Mouse (Mus musculus) splenic B cell, adult 2 months (primary cell): ENCODE results near the gene Csrp1.

Experiments used
- DNase-seq: peaks from one replicate; pipeline ENCODE4 v3.0.0-alpha.2; 2011; ENCODE audit warnings: low read depth, low spot score
- H3K27me3 ChIP-seq: 2 replicates; pipeline ENCODE4 v1.6.1; 2012; ENCODE audit warnings: mild to moderate bottlenecking, low read length, moderate library complexity, mixed read lengths; ENCODE audit not compliant: control insufficient read depth, poor library complexity, insufficient read depth, severe bottlenecking
- H3K36me3 ChIP-seq: 2 replicates; pipeline ENCODE4 v1.6.1; 2012; ENCODE audit warnings: mild to moderate bottlenecking, low read length, moderate library complexity, mixed read lengths; ENCODE audit not compliant: control insufficient read depth, poor library complexity, insufficient read depth, severe bottlenecking

Csrp1 gene

DNA sequence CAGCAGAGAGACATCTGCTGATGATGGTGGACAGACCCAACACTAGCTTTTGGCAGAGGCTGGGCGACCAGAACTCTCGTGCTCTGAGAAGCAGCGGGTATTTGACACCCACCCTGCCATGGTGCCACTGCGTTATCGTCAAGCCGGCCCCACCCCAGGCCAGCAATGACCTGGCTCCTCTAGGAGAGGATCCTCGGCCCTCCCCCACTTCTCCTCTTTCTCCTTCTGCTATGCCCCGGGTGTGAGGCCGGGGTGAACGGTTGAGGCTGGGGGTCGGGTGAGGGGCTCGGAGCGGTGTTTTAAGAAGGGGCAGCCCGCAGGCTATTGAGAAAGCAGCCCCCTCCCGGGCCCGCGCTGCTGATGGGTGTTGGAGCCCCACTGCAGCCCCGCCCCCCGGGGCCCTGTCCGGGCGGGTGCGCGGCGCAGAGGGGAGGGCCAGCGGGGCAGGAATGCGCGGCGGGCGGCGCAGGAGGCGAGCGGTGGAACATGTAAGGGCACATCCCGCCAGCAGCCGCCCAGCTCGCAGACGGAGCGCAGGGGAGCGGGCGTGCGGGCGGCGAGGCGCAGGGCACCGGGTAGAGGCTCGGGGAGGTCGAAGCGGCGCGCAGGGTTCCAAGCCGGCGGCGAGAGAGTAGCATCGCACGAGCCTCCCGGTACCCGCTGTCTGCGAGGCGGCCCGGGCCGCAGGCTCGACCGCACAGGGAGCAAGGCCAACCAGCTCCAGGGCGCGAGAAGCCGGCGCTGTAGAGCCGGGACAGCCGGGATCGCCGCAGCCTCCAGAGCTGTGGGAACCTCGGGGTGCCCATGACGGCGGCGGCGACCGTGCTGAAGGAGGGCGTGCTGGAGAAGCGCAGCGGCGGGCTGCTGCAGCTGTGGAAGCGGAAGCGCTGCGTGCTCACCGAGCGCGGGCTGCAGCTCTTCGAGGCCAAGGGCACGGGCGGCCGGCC is 46.1 kb downstream of the Csrp1 start, which contains the start of gene Phlda3:
Gene Phlda3 (plus strand): TSS at position 475 of the 947 bp plus-strand sequence.
- peak; percentile 39 for DNase-seq
- Histone ChIP-seq H3K27me3 (no peaks in the 10 kb centered on the region), H3K36me3 (no peaks in the 10 kb centered on the region)

DNA sequence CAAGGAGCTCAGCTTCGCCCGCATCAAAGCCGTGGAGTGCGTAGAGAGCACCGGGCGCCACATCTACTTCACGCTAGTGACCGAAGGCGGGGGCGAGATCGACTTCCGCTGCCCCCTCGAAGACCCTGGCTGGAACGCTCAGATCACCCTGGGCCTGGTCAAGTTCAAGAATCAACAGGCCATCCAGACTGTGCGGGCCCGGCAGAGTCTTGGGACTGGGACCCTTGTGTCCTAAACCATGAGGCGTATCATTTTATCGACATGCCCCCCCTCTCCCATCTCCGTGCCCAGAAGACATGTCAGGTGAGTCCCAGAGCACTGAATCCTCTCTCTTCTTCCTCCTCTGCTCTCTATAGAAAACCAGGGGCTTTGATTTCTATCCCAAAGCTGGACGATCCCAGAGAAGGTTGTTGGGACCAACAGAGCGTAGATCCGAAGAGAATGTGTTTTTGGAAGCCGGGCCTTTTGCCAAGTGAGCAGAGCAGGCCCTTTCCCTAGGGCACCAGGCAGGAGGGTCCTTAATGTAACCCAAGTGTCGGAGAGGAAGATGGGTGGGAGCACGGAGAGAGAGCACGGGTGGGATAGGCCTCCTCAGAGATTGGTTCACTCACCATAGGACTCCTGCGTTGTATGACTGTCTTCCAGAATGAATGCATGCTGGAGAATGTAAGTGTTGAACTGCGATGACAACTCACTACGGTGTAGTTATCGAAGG is 46.9 kb downstream of the Csrp1 start:
- no peaks in the 10 kb centered on the region for H3K27me3 ChIP-seq
- H3K36me3 ChIP-seq: no peaks in the 10 kb centered on the region
- no peak for DNase-seq

DNA sequence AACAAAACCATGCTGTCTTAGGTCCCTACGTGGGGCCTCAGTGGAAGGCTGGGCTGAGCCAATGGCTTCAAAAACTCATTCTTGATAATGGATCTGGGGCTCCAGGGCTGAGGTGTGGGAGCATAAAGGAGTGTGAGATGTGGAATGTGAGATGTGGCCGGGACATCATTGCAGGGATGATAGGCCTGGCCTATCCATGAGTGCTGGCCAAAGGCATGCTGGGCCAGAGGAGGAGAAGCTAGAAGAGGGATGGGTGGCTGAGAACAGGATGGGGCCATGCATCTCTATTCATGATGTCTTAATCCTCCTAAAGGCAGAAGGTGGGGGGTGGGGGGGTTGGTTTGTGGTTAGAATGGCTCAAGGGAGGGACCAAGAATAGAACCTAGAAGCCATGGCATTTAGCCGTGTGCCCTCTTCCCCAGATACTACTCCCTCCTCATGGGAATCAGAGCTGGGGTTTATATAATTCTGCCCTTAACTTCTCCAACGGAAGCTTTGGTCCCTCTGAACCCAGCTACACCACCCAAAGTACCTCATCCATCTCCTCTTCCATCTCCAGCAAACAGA is 47.5 kb downstream of the Csrp1 start:
- H3K27me3 ChIP-seq: no peaks in the 10 kb centered on the region
- no peak for DNase-seq
- no peaks in the 10 kb centered on the region for H3K36me3 ChIP-seq

DNA sequence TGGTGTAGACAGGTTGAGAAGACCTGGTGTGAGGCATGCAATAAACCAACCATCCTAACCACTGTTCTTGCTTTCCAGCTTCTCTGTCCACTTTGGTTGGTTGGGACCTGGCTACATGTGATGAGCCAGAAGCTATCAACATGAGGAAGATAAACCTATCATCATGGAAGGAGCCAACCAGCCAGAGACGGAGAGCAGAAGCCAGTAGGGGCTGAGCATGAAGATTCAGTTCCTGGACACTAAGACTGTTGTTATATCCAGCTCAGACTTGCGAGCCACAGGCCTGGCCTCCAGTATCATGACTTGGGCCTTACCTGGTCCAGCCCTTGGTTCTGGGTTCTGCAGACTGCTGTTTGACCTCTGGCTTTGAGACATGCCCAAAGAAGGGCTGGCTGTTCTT is 48.5 kb downstream of the Csrp1 start:
- no peaks in the 10 kb centered on the region for H3K36me3 ChIP-seq

DNA sequence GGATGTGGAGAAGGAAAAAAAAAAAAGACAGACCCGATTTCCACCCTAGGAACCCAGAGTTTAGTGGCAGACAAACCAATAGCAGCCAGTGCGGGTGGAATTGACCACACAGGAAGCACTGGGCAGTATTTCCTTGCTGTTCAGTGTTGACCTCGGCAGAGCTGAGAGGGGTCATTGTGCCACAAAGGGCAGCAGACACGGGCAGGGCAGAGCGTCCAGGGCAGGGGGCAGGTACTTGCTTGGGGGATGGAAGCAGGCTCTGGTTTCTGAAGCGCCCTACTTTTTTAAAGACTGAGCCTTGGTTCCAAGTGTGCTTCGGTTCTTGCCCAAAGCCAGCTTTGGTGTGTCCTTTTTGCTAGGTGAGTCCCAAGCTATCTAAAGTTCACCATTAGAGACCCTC is 50.4 kb downstream of the Csrp1 start:
- no peak for DNase-seq
- Histone ChIP-seq H3K27me3 (no peaks in the 10 kb centered on the region; the same call in 1 of the 2 replicates), H3K36me3 (no peaks in the 10 kb centered on the region)

More for the DNA sequence above, 48.5 kb downstream of the Csrp1 start:
- no peaks in the 10 kb centered on the region for H3K27me3 ChIP-seq
- DNase-seq: no peak

DNA sequence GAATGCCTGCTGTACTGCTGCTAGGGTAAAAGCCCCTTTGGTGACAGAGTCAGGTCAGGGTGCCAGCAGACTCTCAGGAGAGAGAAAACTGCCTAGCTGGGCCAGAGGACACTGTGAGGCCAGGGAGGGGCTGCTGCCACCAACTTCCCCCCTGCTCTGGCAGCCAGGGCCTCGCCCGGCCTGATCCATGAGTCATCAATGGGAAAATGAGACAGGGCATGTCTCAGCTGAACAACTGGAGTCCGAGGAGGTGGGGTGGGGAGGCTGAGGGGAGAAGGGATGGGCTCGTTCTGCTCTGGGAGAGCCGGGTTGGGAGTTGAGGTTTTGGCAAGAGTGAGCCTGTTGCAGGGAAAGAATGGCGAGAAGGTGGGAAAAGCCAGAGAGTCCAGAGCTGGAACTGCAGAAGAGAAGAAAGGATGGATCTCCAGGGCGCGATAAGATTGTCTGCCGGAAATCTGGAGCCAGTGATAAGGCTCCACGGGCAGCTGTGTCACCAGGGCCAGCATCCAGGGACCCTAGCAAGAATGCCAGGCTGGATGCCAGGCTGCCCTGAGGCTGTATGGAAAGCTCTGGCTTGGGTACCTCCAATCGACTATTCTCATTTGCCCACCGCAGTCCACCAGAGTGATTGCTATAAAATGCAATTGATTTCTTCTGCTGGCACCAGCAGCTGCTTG is 51.2 kb downstream of the Csrp1 start:
- H3K36me3 ChIP-seq: no peaks in the 10 kb centered on the region
- DNase-seq: no peak

DNA sequence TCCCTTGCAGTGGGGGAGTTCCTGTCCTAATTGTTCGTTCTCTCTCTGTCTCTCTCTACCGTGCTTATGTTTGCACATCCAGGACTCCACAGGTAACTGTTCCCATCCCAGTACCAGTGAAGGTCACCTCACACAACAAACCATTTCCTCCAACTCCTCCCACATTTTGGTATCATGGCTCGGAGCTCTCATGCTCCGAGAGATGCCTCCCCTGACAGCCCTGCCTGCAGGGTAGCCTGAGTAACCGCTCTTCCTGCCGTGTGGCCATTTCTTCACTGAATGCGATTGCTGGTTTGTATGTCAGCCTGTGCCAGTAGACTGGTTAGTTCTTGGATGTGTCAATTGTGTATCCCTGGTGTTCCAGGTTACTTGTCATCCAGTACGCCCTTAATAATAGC is 51.7 kb downstream of the Csrp1 start:
- DNase-seq: no peak
- no peaks in the 10 kb centered on the region for H3K36me3 ChIP-seq
- H3K27me3 ChIP-seq: no peaks in the 10 kb centered on the region; the same call in 1 of the 2 replicates

More for the DNA sequence above, 51.2 kb downstream of the Csrp1 start:
- no peaks in the 10 kb centered on the region; the same call in 1 of the 2 replicates for H3K27me3 ChIP-seq

DNA sequence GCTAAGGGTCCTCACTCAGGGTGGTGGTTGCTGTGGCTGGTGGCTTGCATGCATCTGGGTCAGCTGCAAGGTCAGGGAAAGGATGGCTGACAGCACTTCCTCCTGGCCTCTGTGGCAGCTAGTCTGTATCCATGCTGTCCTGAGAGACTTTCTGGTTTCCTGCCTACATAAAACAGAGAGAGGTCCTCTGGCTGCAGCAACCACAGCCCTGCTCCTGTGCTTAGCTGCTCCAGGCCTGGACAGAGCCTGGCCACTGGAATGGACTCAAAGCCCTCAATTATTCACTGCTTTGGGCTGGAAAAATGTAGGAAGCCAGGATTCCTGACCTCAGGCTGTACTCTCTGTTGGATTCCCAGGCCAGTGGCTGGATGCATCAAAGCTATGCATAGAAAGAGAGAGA is 56.7 kb downstream of the Csrp1 start:
- no peak for DNase-seq
- Histone ChIP-seq H3K27me3 (no peaks in the 10 kb centered on the region; the same call in 1 of the 2 replicates), H3K36me3 (no peaks in the 10 kb centered on the region)

DNA sequence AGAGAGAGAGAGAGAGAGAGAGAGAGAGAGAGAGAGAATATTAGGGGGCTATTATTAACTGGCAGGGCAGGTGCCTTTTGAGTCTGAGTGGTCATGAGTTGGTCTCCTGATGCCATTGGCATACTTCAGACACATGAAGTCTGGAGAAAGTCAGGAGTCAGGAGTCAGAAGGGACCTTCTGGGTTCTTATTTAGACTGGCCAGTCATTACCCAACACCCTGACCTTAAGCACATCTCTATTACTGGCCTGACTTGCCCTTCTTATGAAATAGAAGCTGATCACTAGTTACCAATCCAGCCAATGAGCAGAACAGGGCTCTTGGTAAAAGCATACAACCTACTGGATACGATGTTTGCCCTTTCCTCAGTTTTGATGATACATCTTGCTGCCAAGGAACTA is 57.2 kb downstream of the Csrp1 start:
- H3K27me3 ChIP-seq: no peaks in the 10 kb centered on the region; the same call in 1 of the 2 replicates
- DNase-seq: no peak
- H3K36me3 ChIP-seq: no peaks in the 10 kb centered on the region

DNA sequence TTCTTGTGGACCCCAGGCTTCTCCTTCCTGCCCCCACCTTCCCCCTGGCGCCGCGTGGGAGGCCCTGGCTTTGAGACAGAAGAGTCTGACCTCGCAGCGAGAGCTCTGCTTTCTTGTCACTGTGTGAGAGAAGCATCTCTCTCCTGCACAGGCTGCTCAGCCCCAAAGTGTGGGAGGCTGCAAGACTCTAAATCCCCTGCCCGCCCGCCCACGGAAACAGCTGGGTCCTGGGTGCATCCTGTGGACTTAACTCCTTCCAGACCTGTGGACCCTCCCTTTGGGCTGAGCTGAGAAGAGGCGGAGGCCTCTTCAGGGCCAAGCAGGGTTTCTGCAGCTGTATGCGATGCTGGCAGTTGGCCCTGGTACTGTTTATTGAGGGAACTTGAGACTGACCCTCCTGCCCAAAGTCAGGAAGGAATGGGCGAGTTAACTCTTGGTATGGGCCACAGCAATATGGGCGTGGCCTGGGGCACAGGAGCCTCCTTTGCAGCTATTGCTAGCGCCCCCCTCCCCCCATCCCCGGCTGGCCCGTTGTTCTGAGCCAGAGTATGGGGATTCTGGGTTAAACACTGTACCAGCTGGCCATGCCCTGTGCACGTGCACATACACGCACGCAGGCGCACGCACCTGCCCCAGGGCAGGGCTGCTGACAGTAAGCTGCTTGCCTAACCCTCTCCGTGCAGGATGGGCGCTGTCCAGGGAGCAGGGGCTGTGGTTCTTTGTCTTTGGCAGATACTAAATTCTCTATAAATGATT is 59.1 kb downstream of the Csrp1 start, which contains the start of gene Tnni1:
Gene Tnni1 (plus strand): TSS at position 655 of the 756 bp plus-strand sequence.
- DNase-seq: no peak
- Histone ChIP-seq H3K36me3 (no peaks in the 10 kb centered on the region), H3K27me3 (no peaks in the 10 kb centered on the region; the same call in 1 of the 2 replicates)

DNA sequence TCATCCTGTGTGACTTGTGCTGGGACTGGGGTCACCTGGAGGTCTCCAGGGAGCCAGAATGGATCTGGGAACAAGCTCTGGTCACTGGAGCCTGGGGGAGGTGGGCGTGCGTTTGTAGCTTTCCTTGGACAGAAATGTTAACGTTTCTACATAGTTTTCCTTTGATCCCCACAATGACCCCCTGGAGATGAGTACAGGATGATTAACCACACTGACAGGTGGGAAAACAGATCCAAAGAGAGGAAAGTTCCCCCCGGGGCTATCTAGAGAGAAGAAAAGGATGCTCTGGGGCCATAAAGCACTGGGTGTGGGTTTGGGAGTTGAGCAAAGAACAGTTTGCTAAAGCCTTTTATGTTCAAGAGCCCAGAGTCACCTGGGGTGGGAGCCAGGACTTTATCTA is 60.8 kb downstream of the Csrp1 start:
- Histone ChIP-seq H3K27me3 (no peaks in the 10 kb centered on the region), H3K36me3 (no peaks in the 10 kb centered on the region)
- no peak for DNase-seq

DNA sequence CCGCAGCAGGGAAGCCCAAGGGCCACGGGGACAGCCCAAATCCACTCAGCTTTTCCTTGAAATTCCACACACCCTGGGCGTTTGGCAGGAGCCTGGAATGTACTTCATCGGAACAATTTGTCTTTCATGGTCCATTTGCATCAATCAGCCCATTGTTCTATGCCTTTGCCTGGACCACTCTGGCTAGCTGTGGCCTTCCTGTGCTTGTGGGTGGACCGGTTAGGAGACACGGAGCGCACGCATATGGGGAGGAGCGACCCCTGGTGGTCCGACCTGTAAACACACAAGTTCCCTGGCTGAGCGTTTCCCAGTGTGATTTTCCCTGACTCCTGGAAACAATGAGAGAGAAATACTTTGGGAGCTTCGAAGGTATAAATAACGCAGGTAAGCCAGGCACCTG is 61.4 kb downstream of the Csrp1 start:
- peak; percentile 78 for DNase-seq
- Histone ChIP-seq H3K36me3 (no peaks in the 10 kb centered on the region), H3K27me3 (no peaks in the 10 kb centered on the region)

DNA sequence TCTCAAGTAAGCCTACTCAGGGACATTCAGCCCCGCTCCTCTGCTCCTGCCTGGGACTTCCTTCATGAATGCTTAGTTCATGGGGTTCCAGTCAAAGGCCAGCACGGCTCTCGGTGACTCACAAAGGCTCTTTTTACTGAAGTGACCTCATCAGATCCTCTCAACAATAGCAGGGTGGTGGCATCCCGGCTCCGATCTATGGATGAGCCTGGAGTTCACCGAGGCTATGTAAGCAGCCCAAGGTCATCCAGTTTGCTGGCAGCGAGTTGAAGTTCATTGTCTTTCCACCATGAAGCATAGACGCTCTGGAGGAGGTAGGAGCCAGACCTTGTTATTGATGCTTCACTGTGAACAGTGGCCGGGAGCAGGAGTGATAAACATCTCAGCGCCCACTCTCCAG is 63.0 kb downstream of the Csrp1 start:
- no peaks in the 10 kb centered on the region for H3K27me3 ChIP-seq
- no peaks in the 10 kb centered on the region for H3K36me3 ChIP-seq
- no peak for DNase-seq

DNA sequence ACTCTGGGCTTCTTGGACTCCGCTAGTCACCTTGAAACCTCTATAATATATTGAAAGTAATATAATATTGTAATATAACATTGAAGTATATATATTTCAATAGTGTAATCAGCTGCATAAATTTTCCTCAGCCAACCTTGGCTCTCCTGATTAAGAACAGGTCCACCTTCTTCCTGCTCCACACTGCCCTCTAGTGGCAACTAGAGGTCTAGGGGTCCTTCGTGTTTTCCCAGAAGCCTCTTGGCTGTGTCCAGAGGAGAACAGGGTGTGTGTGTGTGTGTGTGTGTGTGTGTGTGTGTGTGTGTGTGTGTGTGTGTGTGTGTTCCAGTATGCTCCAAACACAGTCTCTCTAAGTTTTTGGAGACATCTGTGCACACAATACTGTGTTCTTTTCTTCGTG is 67.9 kb downstream of the Csrp1 start:
- Histone ChIP-seq H3K27me3 (no peaks in the 10 kb centered on the region), H3K36me3 (no peaks in the 10 kb centered on the region)
- DNase-seq: peak; percentile 87
